Mouse (Mus musculus) right cerebral cortex, postnatal 14 days (tissue): ENCODE data around the gene Gltp.
A peak's percentile ranks its signal among the peaks of the same experiment; 100 is the strongest.

ENCODE experiments used
- DNase-seq: peaks from one replicate; pipeline ENCODE4 v3.0.0; 2022

Gene Gltp

GRCm38 (mm10) chr5:114658255-114658654 lies 32.5 kb downstream of the Gltp start, which contains the start of gene Trpv4:
Gene Trpv4 (minus strand): TSS chr5:114658421.
- no peak for DNase-seq

GRCm38 (mm10) chr5:114657426-114657825 lies 33.4 kb downstream of the Gltp start:
- no peak for DNase-seq

GRCm38 (mm10) chr5:114656305-114656704 lies 34.5 kb downstream of the Gltp start:
- DNase-seq, result no peak

GRCm38 (mm10) chr5:114655721-114656120 lies 35.1 kb downstream of the Gltp start:
- no peak for DNase-seq

- no peak for DNase-seq
These were observed 36.9 kb downstream of the Gltp start for GRCm38 (mm10) chr5:114653656-114654437.

- DNase-seq, result no peak
These were observed 39.3 kb downstream of the Gltp start for GRCm38 (mm10) chr5:114651449-114651848.

- no peak for DNase-seq
These were observed 39.8 kb downstream of the Gltp start for GRCm38 (mm10) chr5:114651002-114651401.

GRCm38 (mm10) chr5:114648728-114649311 lies 42.0 kb downstream of the Gltp start:
- DNase-seq, result no peak

GRCm38 (mm10) chr5:114647211-114647974 lies 43.4 kb downstream of the Gltp start:
- no peak for DNase-seq

- DNase-seq, result no peak
These were observed 44.9 kb downstream of the Gltp start for GRCm38 (mm10) chr5:114645916-114646315.

GRCm38 (mm10) chr5:114644918-114645317 lies 45.9 kb downstream of the Gltp start:
- no peak for DNase-seq

- DNase-seq, result no peak
These were observed 50.0 kb downstream of the Gltp start for GRCm38 (mm10) chr5:114640809-114641208.

GRCm38 (mm10) chr5:114639645-114639957 lies 51.2 kb downstream of the Gltp start:
- DNase-seq, result no peak

GRCm38 (mm10) chr5:114638769-114639644 lies 51.8 kb downstream of the Gltp start:
- DNase-seq, result peak; percentile 90

- DNase-seq, result no peak
These were observed 54.7 kb downstream of the Gltp start for GRCm38 (mm10) chr5:114636091-114636490.

GRCm38 (mm10) chr5:114631336-114631735 lies 59.4 kb downstream of the Gltp start:
- no peak for DNase-seq

GRCm38 (mm10) chr5:114625590-114625989 lies 65.2 kb downstream of the Gltp start:
- DNase-seq, result peak; percentile 62

- DNase-seq, result no peak
These were observed 70.5 kb downstream of the Gltp start for GRCm38 (mm10) chr5:114620305-114620704.
